Mouse (Mus musculus) limb, embryonic 13.5 days (tissue): ENCODE results near the gene Pde4b. TPM values are rescaled to one million over a fixed set of nuclear protein-coding genes. Genes with fewer than 3 reads are reported as not detected.

Experiments
- ATAC-seq: fragments of 200-750 bp; cut with Nextera tagmentation; 2 replicates; pipeline ENCODE4 v1.8.0; 2017; ENCODE audit warnings: low read depth, moderate number of reproducible peaks, moderate TSS enrichment; ENCODE audit not compliant: low FRiP score
- H3K27ac ChIP-seq: fragments of 300-500 bp; sonication (generic); 2 replicates; pipeline ENCODE4 v1.5.1; 2015; ENCODE audit warnings: inconsistent platforms, mild to moderate bottlenecking, moderate library complexity
- H3K27me3 ChIP-seq: fragments of 300-500 bp; sonication (generic); 2 replicates; pipeline ENCODE4 v1.6.1; 2015; ENCODE audit warnings: mild to moderate bottlenecking, inconsistent platforms
- H3K36me3 ChIP-seq: fragments of 300-500 bp; sonication (generic); 2 replicates; pipeline ENCODE4 v1.6.1; 2015; ENCODE audit warnings: inconsistent platforms, mild to moderate bottlenecking, moderate library complexity
- H3K4me1 ChIP-seq: fragments of 300-500 bp; sonication (generic); 2 replicates; pipeline ENCODE4 v1.6.1; 2015; ENCODE audit warnings: inconsistent platforms
- H3K4me2 ChIP-seq: fragments of 300-500 bp; sonication (generic); replicated peaks from 2 replicates; pipeline ENCODE4 v1.6.1; 2015; ENCODE audit warnings: inconsistent platforms, mild to moderate bottlenecking, moderate library complexity
- H3K4me3 ChIP-seq: fragments of 300-500 bp; sonication (generic); 2 replicates; pipeline ENCODE4 v1.5.1; 2015; ENCODE audit warnings: moderate library complexity, mild to moderate bottlenecking, inconsistent platforms
- H3K9ac ChIP-seq: fragments of 300-500 bp; sonication (generic); 2 replicates; pipeline ENCODE4 v1.6.1; 2015; ENCODE audit warnings: mild to moderate bottlenecking, inconsistent platforms
- H3K9me3 ChIP-seq: fragments of 300-500 bp; sonication (generic); 2 replicates; pipeline ENCODE4 v1.6.1; 2016; ENCODE audit warnings: inconsistent platforms
- WGBS: fragments of 180-500 bp; shearing (Covaris S2); methylation state at CpG from one replicate; pipeline ENCODE4 v1.1.7; 2015; 5-methylcytosine and 5-hydroxymethylcytosine counted together
- polyA plus RNA-seq: library from polyadenylated mRNA; unstranded; fragments of >200 nt; fragmentation: Nextera tagmentation; extraction: Ambion mirVana; gene quantifications from 2 replicates; pipeline ENCODE4 v1.2.1, GENCODE M21; 2015

Gene Pde4b
- polyA plus RNA-seq, 1 experiment from 2014 or later, result 16.2 TPM

GRCm38 (mm10) chr4:102555566-102555965 is 468.2 kb downstream of the Pde4b start:
- Histone ChIP-seq H3K9ac (no peak overlapping the region), H3K4me1 (peaks cover 32% of the 10 kb centered on the region), H3K4me2 (no peak overlapping the region), H3K27me3 (0 out of 2 replicates have a peak, but pooled peaks cover 6% of the 10 kb centered on the region), H3K36me3 (no peaks in the 10 kb centered on the region), H3K27ac (no peak overlapping the region), H3K4me3 (no peak overlapping the region), H3K9me3 (no peaks in the 10 kb centered on the region)
- WGBS, result 57% methylated on average over 7 of the region's 7 CpGs
- no peak for ATAC-seq

- H3K9me3 ChIP-seq, result no peaks in the 10 kb centered on the region
- peaks cover 28% of the 10 kb centered on the region for H3K4me1 ChIP-seq
- H3K27me3 ChIP-seq, result 0 out of 2 replicates have a peak, but pooled peaks cover 6% of the 10 kb centered on the region
- H3K4me2 ChIP-seq, result no peak overlapping the region
- 66% methylated on average over 2 of the region's 2 CpGs for WGBS
- H3K4me3 ChIP-seq, result no peak overlapping the region
- no peak overlapping the region for H3K9ac ChIP-seq
- no peaks in the 10 kb centered on the region for H3K36me3 ChIP-seq
- H3K27ac ChIP-seq, result 0 out of 2 replicates have a peak overlapping the region, but pooled peaks have one; percentile 29
- no peak for ATAC-seq
These were observed 469.7 kb downstream of the Pde4b start for GRCm38 (mm10) chr4:102557006-102557405.

- no peak for ATAC-seq
- 61% methylated on average over 9 of the region's 9 CpGs for WGBS
- H3K27ac ChIP-seq, result peak overlapping the region; percentile 73
These were observed 470.3 kb downstream of the Pde4b start for GRCm38 (mm10) chr4:102557508-102558220.

GRCm38 (mm10) chr4:102558328-102558727 is 471.0 kb downstream of the Pde4b start:
- no peak overlapping the region for H3K9ac ChIP-seq
- no peak for ATAC-seq

More at GRCm38 (mm10) chr4:102557508-102558220, 470.3 kb downstream of the Pde4b start:
- Histone ChIP-seq H3K9me3 (no peaks in the 10 kb centered on the region), H3K27me3 (0 out of 2 replicates have a peak, but pooled peaks cover 2% of the 10 kb centered on the region), H3K4me2 (peak overlapping the region; percentile 17; the same call in 1 of the 2 replicates), H3K9ac (no peak overlapping the region), H3K36me3 (no peaks in the 10 kb centered on the region), H3K4me1 (peaks cover 27% of the 10 kb centered on the region), H3K4me3 (no peak overlapping the region)

GRCm38 (mm10) chr4:102560676-102561280 is 473.4 kb downstream of the Pde4b start:
- H3K4me2 ChIP-seq, result no peak overlapping the region
- H3K4me1 ChIP-seq, result peaks cover 19% of the 10 kb centered on the region
- 67% methylated on average over 12 of the region's 12 CpGs for WGBS
- no peaks in the 10 kb centered on the region for H3K27me3 ChIP-seq
- no peak overlapping the region for H3K9ac ChIP-seq
- no peaks in the 10 kb centered on the region for H3K36me3 ChIP-seq
- ATAC-seq, result no peak
- H3K27ac ChIP-seq, result no peak overlapping the region
- no peak overlapping the region for H3K4me3 ChIP-seq
- no peaks in the 10 kb centered on the region for H3K9me3 ChIP-seq

More at GRCm38 (mm10) chr4:102558328-102558727, 471.0 kb downstream of the Pde4b start:
- no peaks in the 10 kb centered on the region for H3K27me3 ChIP-seq
- H3K36me3 ChIP-seq, result no peaks in the 10 kb centered on the region
- H3K9me3 ChIP-seq, result no peaks in the 10 kb centered on the region
- H3K4me1 ChIP-seq, result peaks cover 27% of the 10 kb centered on the region
- H3K27ac ChIP-seq, result peak overlapping the region; percentile 73; the same call in 1 of the 2 replicates
- H3K4me2 ChIP-seq, result no peak overlapping the region
- WGBS, result 34% methylated on average over 3 of the region's 3 CpGs
- H3K4me3 ChIP-seq, result no peak overlapping the region

GRCm38 (mm10) chr4:102563273-102563855 is 476.0 kb downstream of the Pde4b start:
- H3K27ac ChIP-seq, result no peak overlapping the region
- H3K9ac ChIP-seq, result no peak overlapping the region
- WGBS, result 76% methylated on average over 9 of the region's 9 CpGs
- H3K4me2 ChIP-seq, result no peak overlapping the region
- peaks cover 17% of the 10 kb centered on the region for H3K4me1 ChIP-seq
- no peak overlapping the region for H3K4me3 ChIP-seq
- H3K9me3 ChIP-seq, result no peaks in the 10 kb centered on the region
- no peaks in the 10 kb centered on the region for H3K36me3 ChIP-seq
- no peaks in the 10 kb centered on the region for H3K27me3 ChIP-seq
- no peak for ATAC-seq

- Histone ChIP-seq H3K27ac (no peak overlapping the region), H3K36me3 (no peaks in the 10 kb centered on the region), H3K27me3 (no peaks in the 10 kb centered on the region), H3K4me2 (no peak overlapping the region), H3K9ac (no peak overlapping the region), H3K9me3 (no peaks in the 10 kb centered on the region), H3K4me1 (peaks cover 24% of the 10 kb centered on the region), H3K4me3 (no peak overlapping the region)
- ATAC-seq, result no peak
- 85% methylated on average over 3 of the region's 3 CpGs for WGBS
These were observed 476.9 kb downstream of the Pde4b start for GRCm38 (mm10) chr4:102564286-102564685.

- no peaks in the 10 kb centered on the region for H3K9me3 ChIP-seq
- no peak overlapping the region for H3K27ac ChIP-seq
- ATAC-seq, result no peak
- 45% methylated on average over 1 of the region's 1 CpGs for WGBS
- H3K4me3 ChIP-seq, result no peak overlapping the region
- H3K4me2 ChIP-seq, result no peak overlapping the region
- H3K36me3 ChIP-seq, result no peaks in the 10 kb centered on the region
- H3K9ac ChIP-seq, result no peak overlapping the region
- H3K4me1 ChIP-seq, result peaks cover 31% of the 10 kb centered on the region
- H3K27me3 ChIP-seq, result no peaks in the 10 kb centered on the region
These were observed 479.1 kb downstream of the Pde4b start for GRCm38 (mm10) chr4:102566421-102566820.

- no peak overlapping the region for H3K9ac ChIP-seq
- H3K4me1 ChIP-seq, result peaks cover 35% of the 10 kb centered on the region
- no peaks in the 10 kb centered on the region for H3K36me3 ChIP-seq
- H3K4me3 ChIP-seq, result no peak overlapping the region
- no peak overlapping the region for H3K27ac ChIP-seq
- 55% methylated on average over 2 of the region's 2 CpGs for WGBS
- no peaks in the 10 kb centered on the region for H3K27me3 ChIP-seq
- ATAC-seq, result no peak
- H3K4me2 ChIP-seq, result no peak overlapping the region
- no peaks in the 10 kb centered on the region for H3K9me3 ChIP-seq
These were observed 479.8 kb downstream of the Pde4b start for GRCm38 (mm10) chr4:102567111-102567510.

- Histone ChIP-seq H3K36me3 (no peaks in the 10 kb centered on the region), H3K27me3 (no peaks in the 10 kb centered on the region), H3K4me1 (peaks cover 42% of the 10 kb centered on the region), H3K4me2 (no peak overlapping the region), H3K4me3 (no peak overlapping the region), H3K27ac (no peak overlapping the region), H3K9ac (no peak overlapping the region), H3K9me3 (no peaks in the 10 kb centered on the region)
- no peak for ATAC-seq
- WGBS, result 34% methylated on average over 4 of the region's 4 CpGs
These were observed 480.4 kb downstream of the Pde4b start for GRCm38 (mm10) chr4:102567676-102568254.

GRCm38 (mm10) chr4:102568591-102568990 is 481.2 kb downstream of the Pde4b start:
- Histone ChIP-seq H3K27me3 (0 out of 2 replicates have a peak, but pooled peaks cover 2% of the 10 kb centered on the region), H3K4me1 (peaks cover 50% of the 10 kb centered on the region), H3K4me2 (peak overlapping the region; percentile 85), H3K36me3 (no peaks in the 10 kb centered on the region), H3K9me3 (no peaks in the 10 kb centered on the region), H3K27ac (peak overlapping the region; percentile 61), H3K9ac (no peak overlapping the region), H3K4me3 (0 out of 2 replicates have a peak overlapping the region, but pooled peaks have one; percentile 5)
- WGBS, result under 1% methylated on average over 4 of the region's 4 CpGs
- ATAC-seq, result 0 out of 2 replicates have a peak, but pooled peaks have one; percentile 9
